17 mouse cellular contexts compared by ENCODE assay signal in genomic region chr16:34839704-34840331, GRCm38 (mm10).
DNase-seq lines count a peak whose midpoint lies in the region; ATAC-seq and TF ChIP-seq lines count a peak whose summit lies in the region.
"Had no signal": no experiment of that assay in that cellular context is flagged by ENCODE, and none has a peak within 500 bp of the region (broad histone marks: within the 10 kb centered on the region; RNA-seq: fewer than 3 reads in every experiment).

No protein-coding gene starts in this region.

- no peak overlapping the region for H3K4me3 ChIP-seq in heart, embryonic 11.5 days (ENCODE audit: low read depth, low read length)
- no peak overlapping the region for H3K4me3 ChIP-seq in lung, postnatal 0 days (ENCODE audit: low read depth, low read length)
- H3K4me3 ChIP-seq: liver, embryonic 15.5 days; midbrain, embryonic 15.5 days had no signal

- TF ChIP-seq CTCF in lung, postnatal 0 days (IDR thresholded peaks at IDR 0.05), result no peak

- no peak overlapping the region for H3K4me2 ChIP-seq in heart, embryonic 11.5 days
- no peak overlapping the region for H3K4me2 ChIP-seq in lung, postnatal 0 days (replicated peaks; ENCODE audit: low read depth, low read length)
- H3K4me2 ChIP-seq: liver, embryonic 15.5 days; midbrain, embryonic 15.5 days had no signal

- WGBS in heart, embryonic 11.5 days (ENCODE audit: insufficient replicate concordance), result 75% methylated on average over 7 of the region's 7 CpGs
- 58% methylated on average over 7 of the region's 7 CpGs for WGBS in lung, postnatal 0 days

- no peaks in the 10 kb centered on the region for H3K9me3 ChIP-seq in heart, embryonic 11.5 days (replicated peaks; ENCODE audit: control insufficient read depth, low read length)
- H3K9me3 ChIP-seq in lung, postnatal 0 days (ENCODE audit: low read length), result no peaks in the 10 kb centered on the region
- H3K9me3 ChIP-seq: liver, embryonic 15.5 days; midbrain, embryonic 15.5 days had no signal

- H3K27ac ChIP-seq in heart, embryonic 11.5 days (ENCODE audit: low read depth, low read length), result no peak overlapping the region
- peak overlapping the region; percentile 64 for H3K27ac ChIP-seq in lung, postnatal 0 days (ENCODE audit: low read length)
- H3K27ac ChIP-seq: liver, embryonic 15.5 days; midbrain, embryonic 15.5 days had no signal

- DNase-seq in heart, postnatal 25 days (ENCODE audit: low spot score), result peak; percentile 11
- peak; percentile 54 for DNase-seq in embryo, embryonic 11 days
- DNase-seq in gastrocnemius, postnatal 14 days, result peak; percentile 64
- DNase-seq in lung, postnatal 0 days (ENCODE audit: low spot score), result peak; percentile 72
- DNase-seq in right cerebral cortex, postnatal 14 days, result no peak
- DNase-seq in thymus, postnatal 14 days, result no peak
- DNase-seq: adrenal gland, postnatal 25 days; cerebellum, adult 18-20 months; heart, postnatal 4 days; right cerebral cortex, adult 18-20 months had no signal

- TF ChIP-seq EP300 in lung, postnatal 0 days (IDR thresholded peaks at IDR 0.05), result no peak

- H3K4me1 ChIP-seq in heart, embryonic 11.5 days (ENCODE audit: control insufficient read depth, insufficient read depth, low read length), result no peaks in the 10 kb centered on the region
- peaks cover 2% of the 10 kb centered on the region; the same call in 1 of the 2 replicates for H3K4me1 ChIP-seq in lung, postnatal 0 days (ENCODE audit: insufficient read depth, low read depth, low read length)
- H3K4me1 ChIP-seq: liver, embryonic 15.5 days had no signal

- no peak for ATAC-seq in heart, embryonic 11.5 days (replicated peaks; ENCODE audit: insufficient number of reproducible peaks, low FRiP score, low TSS enrichment)
- peak; percentile 90 for ATAC-seq in lung, postnatal 0 days
- ATAC-seq in erythroid progenitor cell, adult 5-6 weeks (replicated peaks; ENCODE audit: low FRiP score, poor library complexity, severe bottlenecking), result no peak
- ATAC-seq: CD4-positive, CD25-positive, alpha-beta regulatory T cell, adult 4 months; intestine, embryonic 16.5 days; midbrain, embryonic 15.5 days; Patski had no signal

- intact Hi-C loops in heart, postnatal 25 days (cut with DNase I), result no loop called here
- intact Hi-C loops in gastrocnemius, postnatal 14 days (cut with DNase I; ENCODE audit: low total_unique reads), result no loop called here

- no peaks in the 10 kb centered on the region for H3K27me3 ChIP-seq in heart, embryonic 11.5 days (ENCODE audit: control insufficient read depth, insufficient read depth, low read length)
- no peaks in the 10 kb centered on the region for H3K27me3 ChIP-seq in lung, postnatal 0 days (replicated peaks; ENCODE audit: insufficient read depth, low read length)
- H3K27me3 ChIP-seq: liver, embryonic 15.5 days; midbrain, embryonic 15.5 days; Patski had no signal

- H3K9ac ChIP-seq in heart, embryonic 11.5 days (ENCODE audit: low read depth, low read length), result no peak overlapping the region
- H3K9ac ChIP-seq in lung, postnatal 0 days (replicated peaks; ENCODE audit: low read depth), result no peak overlapping the region
- H3K9ac ChIP-seq: liver, embryonic 15.5 days; midbrain, embryonic 15.5 days had no signal

- H3K36me3 ChIP-seq in heart, embryonic 11.5 days (ENCODE audit: control insufficient read depth, insufficient read depth, low read length), result no peaks in the 10 kb centered on the region
- H3K36me3 ChIP-seq in lung, postnatal 0 days (ENCODE audit: insufficient read depth, low read length), result no peaks in the 10 kb centered on the region
- H3K36me3 ChIP-seq: liver, embryonic 15.5 days; midbrain, embryonic 15.5 days had no signal

Comparison
In these comparisons a context has a peak if more than half of its experiments do, and no peak if none do; other contexts are left out.
1. DNase-seq: peak in heart, postnatal 25 days (single experiment), embryo, embryonic 11 days (single experiment), gastrocnemius, postnatal 14 days (single experiment) and lung, postnatal 0 days (single experiment); none in right cerebral cortex, postnatal 14 days (single experiment) and thymus, postnatal 14 days (single experiment).